Mouse (Mus musculus): ENCODE data around the gene Aldh1l1.

DNA sequence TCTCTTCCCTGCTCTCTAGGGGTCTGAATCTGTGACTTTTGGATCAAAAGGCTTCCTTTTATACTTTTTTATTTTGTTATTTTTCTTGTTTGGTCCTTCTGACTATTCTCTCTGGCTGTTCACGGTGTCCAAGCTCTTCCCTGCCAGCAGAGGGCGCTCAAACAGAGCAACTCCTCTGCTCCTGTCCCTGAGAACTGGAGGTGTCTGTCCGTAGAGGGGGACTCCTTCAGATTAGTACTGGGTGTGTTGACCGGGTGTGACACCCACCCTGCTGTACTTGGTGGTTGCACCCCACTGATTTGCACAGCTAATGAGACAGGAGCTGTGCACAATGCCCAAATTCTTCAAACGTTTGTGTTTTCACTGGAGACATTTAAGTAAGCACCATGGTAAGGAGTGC lies 121.0 kb downstream of the Aldh1l1 start:
- TF ChIP-seq CTCF (IDR thresholded peaks at IDR 0.05; ENCODE audit: low read depth, low read length) (peak; percentile 96), POLR2A (IDR thresholded peaks at IDR 0.05; ENCODE audit: insufficient read depth, low read length) (no peak)
